Mouse (Mus musculus): ENCODE data around the gene Gm11437. TPM values are rescaled to one million over a fixed set of nuclear protein-coding genes. Genes with fewer than 3 reads are reported as not detected.

Gm11437 gene
- polyA plus RNA-seq, 1 experiment = not detected

DNA sequence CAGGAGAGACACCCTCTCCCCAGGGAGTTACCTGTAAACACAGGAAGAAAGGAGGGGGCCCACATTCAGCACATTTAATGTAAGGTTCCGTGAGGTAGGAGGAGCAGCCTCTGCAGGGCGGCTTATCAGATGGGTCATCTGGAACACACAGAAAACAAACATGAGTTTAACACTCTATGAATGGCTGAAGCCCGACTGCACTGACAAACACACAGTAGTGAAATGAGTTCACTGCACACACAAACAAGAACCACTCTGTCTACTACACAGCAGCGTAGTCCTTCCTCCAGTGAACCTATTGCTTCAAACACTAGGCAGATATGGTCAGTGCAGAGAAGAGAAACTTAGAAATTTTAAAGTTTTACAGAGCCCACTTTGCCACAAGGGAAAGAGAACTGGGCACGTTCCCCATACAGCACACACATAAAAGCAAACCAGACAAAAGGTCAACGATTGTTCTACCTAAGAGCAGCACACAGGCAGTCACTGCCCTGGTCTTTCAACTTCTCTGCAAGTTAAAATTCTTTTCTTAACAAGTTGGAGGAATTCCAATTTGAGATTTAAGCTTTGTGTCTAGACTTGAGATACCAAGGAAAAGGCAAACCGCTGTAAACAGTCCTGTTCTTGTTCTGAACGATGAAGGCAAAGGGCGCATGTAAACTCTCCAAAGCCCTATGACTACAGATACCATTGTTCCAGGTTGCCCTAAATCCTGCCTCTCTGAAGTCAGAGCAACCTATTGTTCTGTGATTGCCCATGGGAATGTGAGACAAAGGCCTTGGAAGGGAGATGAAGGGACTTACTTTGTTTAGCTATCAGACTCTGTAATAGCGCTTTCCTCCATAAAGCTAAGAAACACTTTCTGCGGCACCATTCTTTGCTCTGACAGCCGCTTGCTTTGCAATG is 46.0 kb downstream of the Gm11437 start:
- no peaks in the 10 kb centered on the region for H3K4me1 ChIP-seq (ENCODE audit: control insufficient read depth, insufficient read depth, low read length)
- no peak for TF ChIP-seq POLR2A (IDR thresholded peaks at IDR 0.05; ENCODE audit: insufficient read depth, low read depth, low read length)
- TF ChIP-seq CTCF (IDR thresholded peaks at IDR 0.05; ENCODE audit: insufficient read depth, low read depth, low read length) = no peak
- no peak overlapping the region for H3K27ac ChIP-seq (ENCODE audit: insufficient read depth, low read depth, low read length)
- 75% methylated on average over 12 of the region's 12 CpGs for WGBS
- H3K4me3 ChIP-seq (ENCODE audit: insufficient read depth, low read depth, low read length) = no peak overlapping the region

- no peak overlapping the region for H3K27ac ChIP-seq (ENCODE audit: insufficient read depth, low read depth, low read length)
These were observed 49.8 kb downstream of the Gm11437 start for GRCm38 (mm10) chr11:84117431-84117830.

GRCm38 (mm10) chr11:84116221-84116620 is 51.1 kb downstream of the Gm11437 start:
- Histone ChIP-seq H3K4me3 (ENCODE audit: insufficient read depth, low read depth, low read length) (no peak overlapping the region), H3K27ac (ENCODE audit: insufficient read depth, low read depth, low read length) (no peak overlapping the region), H3K4me1 (ENCODE audit: control insufficient read depth, insufficient read depth, low read length) (peaks cover 3% of the 10 kb centered on the region)
- TF ChIP-seq CTCF (IDR thresholded peaks at IDR 0.05; ENCODE audit: insufficient read depth, low read depth, low read length) = no peak
- TF ChIP-seq POLR2A (IDR thresholded peaks at IDR 0.05; ENCODE audit: insufficient read depth, low read depth, low read length) = no peak
- WGBS = 65% methylated on average over 2 of the region's 2 CpGs

More at GRCm38 (mm10) chr11:84117431-84117830, 49.8 kb downstream of the Gm11437 start:
- WGBS = 98% methylated on average over 4 of the region's 4 CpGs
- Histone ChIP-seq H3K4me3 (ENCODE audit: insufficient read depth, low read depth, low read length) (no peak overlapping the region), H3K4me1 (ENCODE audit: control insufficient read depth, insufficient read depth, low read length) (peaks cover 2% of the 10 kb centered on the region)
- TF ChIP-seq POLR2A (IDR thresholded peaks at IDR 0.05; ENCODE audit: insufficient read depth, low read depth, low read length) (no peak), CTCF (IDR thresholded peaks at IDR 0.05; ENCODE audit: insufficient read depth, low read depth, low read length) (no peak)

DNA sequence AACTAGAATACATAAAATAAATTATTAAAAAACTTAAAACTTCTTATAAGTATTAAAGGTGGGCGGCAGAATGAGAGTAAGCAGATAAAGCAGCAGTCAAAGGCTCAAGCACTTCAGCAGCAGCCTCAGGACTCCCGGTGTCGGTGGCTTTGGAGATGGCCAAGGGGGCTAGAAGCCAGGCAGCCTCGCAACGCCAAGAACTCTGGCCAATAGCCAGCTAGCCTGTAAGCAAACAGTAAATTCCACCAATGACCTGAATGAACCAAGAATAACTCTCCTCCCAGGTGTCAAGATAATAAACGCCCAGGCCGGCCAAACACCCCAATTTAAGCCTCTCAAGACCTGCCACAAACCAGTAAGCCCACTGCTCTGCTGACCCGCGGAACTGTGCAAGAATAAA is 51.6 kb downstream of the Gm11437 start:
- Histone ChIP-seq H3K4me3 (ENCODE audit: insufficient read depth, low read depth, low read length) (no peak overlapping the region), H3K4me1 (ENCODE audit: control insufficient read depth, insufficient read depth, low read length) (peaks cover 3% of the 10 kb centered on the region), H3K27ac (ENCODE audit: insufficient read depth, low read depth, low read length) (no peak overlapping the region)
- 69% methylated on average over 9 of the region's 9 CpGs for WGBS
- TF ChIP-seq CTCF (IDR thresholded peaks at IDR 0.05; ENCODE audit: insufficient read depth, low read depth, low read length) (no peak), POLR2A (IDR thresholded peaks at IDR 0.05; ENCODE audit: insufficient read depth, low read depth, low read length) (no peak)

GRCm38 (mm10) chr11:84113623-84114022 is 53.7 kb downstream of the Gm11437 start:
- TF ChIP-seq CTCF (IDR thresholded peaks at IDR 0.05; ENCODE audit: insufficient read depth, low read depth, low read length) = no peak
- TF ChIP-seq POLR2A (IDR thresholded peaks at IDR 0.05; ENCODE audit: insufficient read depth, low read depth, low read length) = no peak
- 88% methylated on average over 5 of the region's 5 CpGs for WGBS
- H3K4me3 ChIP-seq (ENCODE audit: insufficient read depth, low read depth, low read length) = no peak overlapping the region
- H3K27ac ChIP-seq (ENCODE audit: insufficient read depth, low read depth, low read length) = no peak overlapping the region
- H3K4me1 ChIP-seq (ENCODE audit: control insufficient read depth, insufficient read depth, low read length) = peaks cover 3% of the 10 kb centered on the region

DNA sequence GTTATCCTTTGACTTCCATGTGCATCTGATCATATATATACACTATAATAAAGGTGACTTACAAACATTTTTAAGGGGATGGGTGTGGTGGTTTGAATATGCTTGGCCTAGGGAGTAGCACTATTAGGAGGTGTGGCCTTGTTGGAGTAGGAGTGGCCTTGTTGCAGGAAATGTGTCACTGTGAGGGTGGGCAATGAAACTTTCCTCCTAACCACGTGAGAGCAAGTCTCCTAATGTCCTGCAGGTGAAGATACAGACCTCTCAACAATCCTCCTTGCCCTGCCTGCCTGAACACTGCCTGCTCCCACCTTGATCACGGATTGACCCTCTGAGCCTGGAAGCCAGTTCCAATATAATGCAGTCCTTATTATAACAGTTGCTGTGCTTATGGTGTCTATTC is 60.1 kb downstream of the Gm11437 start:
- Histone ChIP-seq H3K27ac (ENCODE audit: insufficient read depth, low read depth, low read length) (no peak overlapping the region), H3K4me1 (ENCODE audit: control insufficient read depth, insufficient read depth, low read length) (no peaks in the 10 kb centered on the region), H3K4me3 (ENCODE audit: insufficient read depth, low read depth, low read length) (no peak overlapping the region)
- 85% methylated on average over 2 of the region's 2 CpGs for WGBS
- TF ChIP-seq CTCF (IDR thresholded peaks at IDR 0.05; ENCODE audit: insufficient read depth, low read depth, low read length) (no peak), POLR2A (IDR thresholded peaks at IDR 0.05; ENCODE audit: insufficient read depth, low read depth, low read length) (no peak)

DNA sequence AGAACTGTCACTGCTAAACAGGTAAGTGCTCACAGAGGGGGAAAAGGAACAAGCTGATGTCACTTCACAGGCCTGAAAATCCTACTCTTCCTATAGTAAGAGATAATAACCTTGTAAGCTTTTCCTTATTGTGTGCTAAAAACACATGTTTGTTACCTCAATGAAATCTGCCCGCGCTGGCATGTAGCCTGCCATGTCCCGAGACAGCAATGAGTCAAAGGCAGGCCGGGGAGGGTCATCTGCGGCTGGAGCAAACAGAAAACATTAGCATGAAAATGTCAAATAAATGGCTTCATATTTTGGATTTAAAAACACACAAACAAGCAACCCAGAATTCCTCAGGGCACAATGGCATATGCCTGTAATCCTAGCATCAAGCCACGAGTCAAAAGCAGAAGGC is 63.2 kb downstream of the Gm11437 start:
- no peaks in the 10 kb centered on the region for H3K4me1 ChIP-seq (ENCODE audit: control insufficient read depth, insufficient read depth, low read length)
- no peak overlapping the region for H3K4me3 ChIP-seq (ENCODE audit: insufficient read depth, low read depth, low read length)
- 94% methylated on average over 6 of the region's 6 CpGs for WGBS
- no peak for TF ChIP-seq POLR2A (IDR thresholded peaks at IDR 0.05; ENCODE audit: insufficient read depth, low read depth, low read length)
- no peak for TF ChIP-seq CTCF (IDR thresholded peaks at IDR 0.05; ENCODE audit: insufficient read depth, low read depth, low read length)
- H3K27ac ChIP-seq (ENCODE audit: insufficient read depth, low read depth, low read length) = no peak overlapping the region

GRCm38 (mm10) chr11:84101182-84101581 is 66.1 kb downstream of the Gm11437 start:
- peaks cover 9% of the 10 kb centered on the region for H3K4me1 ChIP-seq (ENCODE audit: control insufficient read depth, insufficient read depth, low read length)
- TF ChIP-seq CTCF (IDR thresholded peaks at IDR 0.05; ENCODE audit: insufficient read depth, low read depth, low read length) (no peak), POLR2A (IDR thresholded peaks at IDR 0.05; ENCODE audit: insufficient read depth, low read depth, low read length) (no peak)

More at GRCm38 (mm10) chr11:84101182-84101581, 66.1 kb downstream of the Gm11437 start:
- Histone ChIP-seq H3K27ac (ENCODE audit: insufficient read depth, low read depth, low read length) (no peak overlapping the region), H3K4me3 (ENCODE audit: insufficient read depth, low read depth, low read length) (no peak overlapping the region)

Other genes starting within 250 kb of the Gm11437 start
- gene Ddx52, start 225.4 kb downstream of the Gm11437 start, polyA plus RNA-seq (2012; ENCODE audit: insufficient read depth, insufficient read length, low replicate concordance, missing spikeins) = not detected in 2 replicates
- not detected in 2 replicates for gene Synrg, start 203.0 kb downstream of the Gm11437 start, polyA plus RNA-seq (2012; ENCODE audit: insufficient read depth, insufficient read length, low replicate concordance, missing spikeins)
- not detected in 2 replicates for gene Dusp14, start 98.2 kb downstream of the Gm11437 start, polyA plus RNA-seq (2012; ENCODE audit: insufficient read depth, insufficient read length, low replicate concordance, missing spikeins)
- gene Tada2a, start 37.9 kb downstream of the Gm11437 start, polyA plus RNA-seq (2012; ENCODE audit: insufficient read depth, insufficient read length, low replicate concordance, missing spikeins) = not detected in 2 replicates
- gene Acaca, start 37.8 kb downstream of the Gm11437 start, polyA plus RNA-seq (2012; ENCODE audit: insufficient read depth, insufficient read length, low replicate concordance, missing spikeins) = 53.0 TPM in 1 of 2 replicates, not detected in the other